Mouse (Mus musculus) megakaryocyte, embryonic 14.5 days (primary cell): ENCODE data around the gene Dag1. TPM values are rescaled to one million over a fixed set of nuclear protein-coding genes. Genes with fewer than 3 reads are reported as not detected.
"Not testable (repeated sequence)": the region's sequence is repeated elsewhere in the genome, so short reads cannot be mapped to it uniquely, and the experiment has no call there.

Experiments
- H3K27me3 ChIP-seq: replicated peaks from 2 replicates; pipeline ENCODE3; 2012; ENCODE audit warnings: inconsistent platforms
- H3K36me3 ChIP-seq: replicated peaks from 2 replicates; pipeline ENCODE3; 2012; ENCODE audit warnings: low read length, inconsistent platforms, mixed read lengths
- H3K4me1 ChIP-seq: 2 replicates; pipeline ENCODE4 v1.6.1; 2012; ENCODE audit warnings: inconsistent platforms
- H3K4me3 ChIP-seq: replicated peaks from 2 replicates; pipeline ENCODE3; 2012; ENCODE audit warnings: moderate library complexity, mild to moderate bottlenecking, inconsistent platforms
- H3K9me3 ChIP-seq: 2 replicates; pipeline ENCODE4 v1.6.1; 2012; ENCODE audit warnings: inconsistent platforms
- FLI1 ChIP-seq: IDR thresholded peaks from 2 replicates; pipeline ENCODE4 v1.6.1; 2012; ENCODE audit warnings: low read length, inconsistent platforms, mixed read lengths
- GATA1 ChIP-seq: IDR thresholded peaks from 3 replicates; pipeline ENCODE4 v1.6.1; 2012; ENCODE audit warnings: mixed read lengths, low read length, inconsistent platforms, borderline replicate concordance
- polyA plus RNA-seq: library from polyadenylated mRNA; stranded (reverse); fragments of >175 nt; gene quantifications from 2 replicates; pipeline ENCODE4 v1.2.3, GENCODE M21; 2012; ENCODE audit warnings: low replicate concordance; ENCODE audit not compliant: insufficient read depth

Gene Dag1
- polyA plus RNA-seq, 1 experiment: 10.0 TPM

DNA sequence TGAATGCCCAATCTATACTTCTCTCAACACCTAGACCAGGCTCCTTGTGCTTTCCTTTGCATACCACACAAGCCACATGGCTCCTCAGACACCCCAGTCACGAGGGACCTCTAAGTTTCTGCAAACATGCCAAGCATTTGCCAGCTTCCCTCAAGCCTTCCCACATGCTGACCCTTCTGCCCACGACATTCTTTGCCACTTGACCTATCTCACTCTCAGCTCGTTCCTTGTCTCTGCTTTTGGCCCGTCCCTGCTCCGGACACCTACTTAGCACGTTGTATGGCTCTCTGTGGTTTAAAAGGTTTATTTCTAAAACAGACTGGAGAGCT lies 11.5 kb upstream of the Dag1 start:
- Histone ChIP-seq H3K4me1 (peaks cover 20% of the 10 kb centered on the region), H3K9me3 (no peaks in the 10 kb centered on the region), H3K27me3 (peaks cover 41% of the 10 kb centered on the region), H3K36me3 (no peaks in the 10 kb centered on the region), H3K4me3 (no peak overlapping the region)
- no peak for TF ChIP-seq FLI1
- no peak for TF ChIP-seq GATA1

DNA sequence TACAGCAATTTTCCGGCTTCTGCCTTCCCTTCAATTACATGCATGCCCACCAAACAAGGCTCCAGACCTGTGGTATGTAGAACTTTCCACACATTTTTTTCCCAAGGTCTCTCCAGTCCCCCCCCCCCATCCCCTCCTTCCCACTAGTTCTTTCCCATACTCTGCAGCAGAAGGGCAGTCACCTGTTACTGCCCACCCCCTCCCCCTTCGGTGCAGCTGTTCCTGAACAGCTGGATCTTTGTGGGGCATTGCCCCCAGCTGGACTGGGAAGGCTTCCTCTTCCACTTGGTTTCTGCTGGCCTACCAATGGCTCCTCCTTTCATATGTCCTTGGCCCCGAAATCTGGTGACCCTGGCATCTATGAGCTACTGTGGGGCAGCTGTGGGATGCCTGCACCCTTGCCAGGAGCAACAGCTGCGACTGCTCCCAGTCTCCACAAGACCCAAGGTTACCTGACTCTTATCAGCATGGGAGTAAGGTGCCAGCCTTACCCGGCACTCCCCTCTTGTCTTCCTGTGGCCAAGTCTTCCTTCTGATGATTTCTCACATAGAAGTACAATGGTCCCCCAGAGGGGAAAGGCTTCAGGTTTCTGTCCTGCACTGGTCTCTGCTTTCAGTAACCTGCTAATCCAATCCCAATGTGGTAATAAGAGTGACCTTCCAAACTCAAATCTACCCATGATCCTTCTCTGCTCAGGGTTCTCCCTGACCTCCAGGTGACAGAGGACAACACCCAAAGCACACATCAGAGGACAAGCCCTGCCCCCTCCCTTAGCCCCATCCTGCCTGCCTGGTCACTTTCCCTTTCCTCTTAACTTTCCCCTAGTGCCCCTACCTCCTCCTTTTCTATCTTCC lies 10.9 kb upstream of the Dag1 start:
- Histone ChIP-seq H3K9me3 (no peaks in the 10 kb centered on the region), H3K27me3 (peaks cover 42% of the 10 kb centered on the region), H3K4me3 (no peak overlapping the region), H3K36me3 (no peaks in the 10 kb centered on the region), H3K4me1 (peaks cover 14% of the 10 kb centered on the region)
- TF ChIP-seq GATA1 (no peak), FLI1 (no peak)

DNA sequence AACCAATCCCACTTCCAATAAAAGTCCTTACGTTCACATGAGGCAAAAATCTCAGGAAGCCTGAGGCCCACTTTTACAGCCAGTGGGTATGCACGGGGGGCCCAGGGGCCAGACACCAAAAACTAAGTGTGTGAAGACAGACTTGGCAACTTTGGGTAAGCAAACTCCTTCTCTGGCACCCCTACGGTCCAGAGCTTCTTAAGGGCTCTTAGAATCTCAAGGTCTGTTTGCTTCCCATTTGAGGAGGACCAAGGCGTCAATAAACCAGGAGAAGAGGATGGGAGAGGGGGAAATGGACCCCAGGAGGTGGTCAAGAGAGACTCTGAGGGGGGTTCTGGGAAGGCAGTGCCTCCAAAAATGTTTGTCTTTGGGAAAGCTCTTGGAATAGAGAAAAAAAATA lies 9.7 kb upstream of the Dag1 start:
- peaks cover 9% of the 10 kb centered on the region for H3K4me1 ChIP-seq
- TF ChIP-seq GATA1 (no peak), FLI1 (no peak)
- H3K9me3 ChIP-seq: no peaks in the 10 kb centered on the region
- no peak overlapping the region for H3K4me3 ChIP-seq
- no peaks in the 10 kb centered on the region for H3K36me3 ChIP-seq
- peaks cover 45% of the 10 kb centered on the region for H3K27me3 ChIP-seq

DNA sequence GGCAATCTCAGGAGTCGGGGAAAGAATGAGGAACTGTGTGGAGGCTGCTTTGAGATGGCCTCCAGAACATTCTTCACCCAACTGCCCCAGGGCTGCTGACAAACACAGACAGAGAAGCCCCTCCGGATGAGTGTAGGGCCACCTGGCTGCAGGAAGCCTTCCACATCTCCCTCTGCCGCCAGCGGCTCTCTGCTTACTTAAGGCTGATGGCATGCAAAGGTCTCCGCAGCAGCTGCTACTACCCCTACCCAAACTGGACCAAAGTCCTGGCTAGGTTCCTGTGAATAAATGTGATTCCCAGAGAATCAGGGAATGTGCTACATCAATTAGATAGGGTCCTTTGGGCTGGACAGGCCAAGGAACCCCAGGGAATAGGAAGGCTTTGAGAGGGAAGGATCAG lies 8.9 kb upstream of the Dag1 start:
- TF ChIP-seq FLI1: no peak
- no peak for TF ChIP-seq GATA1
- no peaks in the 10 kb centered on the region for H3K9me3 ChIP-seq
- peaks cover 42% of the 10 kb centered on the region for H3K27me3 ChIP-seq
- H3K4me3 ChIP-seq: no peak overlapping the region
- H3K4me1 ChIP-seq: peaks cover 10% of the 10 kb centered on the region
- no peaks in the 10 kb centered on the region for H3K36me3 ChIP-seq

DNA sequence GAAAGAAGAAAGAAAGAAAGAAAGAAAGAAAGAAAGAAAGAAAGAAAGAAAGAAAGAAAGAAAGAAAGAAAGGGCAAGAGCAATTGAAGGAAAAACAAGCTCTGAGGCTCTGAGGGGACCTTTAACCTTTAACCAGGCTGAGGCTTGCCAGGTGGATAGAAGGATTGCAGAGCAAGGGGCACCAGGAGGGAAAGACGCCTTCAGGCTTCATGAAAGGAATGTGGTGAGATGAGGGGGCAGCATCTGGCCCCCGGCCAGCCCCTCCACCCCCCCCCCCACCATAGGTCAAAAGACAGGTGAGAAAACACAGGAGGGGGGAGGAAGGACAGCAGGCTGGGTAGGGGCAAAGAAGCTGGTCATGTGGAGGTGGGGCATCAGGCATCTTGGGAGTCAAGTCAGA lies 8.2 kb upstream of the Dag1 start:
- Histone ChIP-seq H3K9me3 (no peaks in the 10 kb centered on the region), H3K4me1 (peaks cover 13% of the 10 kb centered on the region), H3K36me3 (no peaks in the 10 kb centered on the region), H3K27me3 (peaks cover 46% of the 10 kb centered on the region), H3K4me3 (no peak overlapping the region)
- TF ChIP-seq FLI1 (no peak), GATA1 (no peak)

DNA sequence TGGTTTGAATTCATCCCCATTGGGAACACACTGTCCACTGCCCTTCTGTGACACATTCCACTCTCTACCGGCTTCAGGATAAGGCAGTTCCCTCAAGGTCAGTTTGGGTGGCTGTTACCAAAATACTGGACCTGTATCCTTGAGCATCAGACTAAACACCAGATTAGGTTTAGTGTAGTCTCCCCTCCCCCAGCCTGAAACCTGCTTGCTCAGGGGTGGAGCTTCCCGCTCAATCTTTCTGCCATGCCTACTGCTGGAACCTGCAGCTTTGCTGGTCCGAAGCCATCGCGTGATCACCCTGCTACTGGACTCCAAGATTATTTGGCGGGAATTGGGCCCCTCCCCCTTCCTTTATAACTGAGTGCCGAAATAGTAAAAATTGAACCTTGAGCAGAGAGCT lies 4.9 kb upstream of the Dag1 start:
- not testable (repeated sequence) for H3K36me3 ChIP-seq, H3K4me3 ChIP-seq, H3K9me3 ChIP-seq
- Histone ChIP-seq H3K4me1 (peaks cover 18% of the 10 kb centered on the region), H3K27me3 (peaks cover 31% of the 10 kb centered on the region)

DNA sequence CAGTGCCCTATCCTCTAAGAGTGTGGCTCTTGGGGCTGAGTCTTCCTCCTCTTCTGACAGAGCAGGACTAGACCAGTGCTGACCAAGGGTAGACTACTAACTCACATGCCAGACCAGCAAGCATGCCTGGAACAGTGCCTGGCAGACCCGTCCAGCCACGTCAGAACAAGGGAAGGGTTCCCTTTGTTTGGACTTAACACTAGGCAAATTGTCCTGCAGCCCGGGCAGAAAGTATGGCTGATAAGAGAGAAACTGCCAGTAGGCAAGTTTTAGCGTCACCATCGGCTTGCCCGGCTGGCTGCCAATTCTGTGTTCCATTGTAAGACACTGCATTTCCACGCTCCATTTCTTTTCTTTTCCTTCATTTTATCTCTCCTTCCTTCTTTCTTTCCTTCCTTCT lies 3.9 kb upstream of the Dag1 start:
- Histone ChIP-seq H3K4me3 (no peak overlapping the region), H3K36me3 (no peaks in the 10 kb centered on the region), H3K27me3 (peaks cover 23% of the 10 kb centered on the region), H3K4me1 (peaks cover 22% of the 10 kb centered on the region), H3K9me3 (no peaks in the 10 kb centered on the region)
- TF ChIP-seq GATA1 (no peak), FLI1 (no peak)

DNA sequence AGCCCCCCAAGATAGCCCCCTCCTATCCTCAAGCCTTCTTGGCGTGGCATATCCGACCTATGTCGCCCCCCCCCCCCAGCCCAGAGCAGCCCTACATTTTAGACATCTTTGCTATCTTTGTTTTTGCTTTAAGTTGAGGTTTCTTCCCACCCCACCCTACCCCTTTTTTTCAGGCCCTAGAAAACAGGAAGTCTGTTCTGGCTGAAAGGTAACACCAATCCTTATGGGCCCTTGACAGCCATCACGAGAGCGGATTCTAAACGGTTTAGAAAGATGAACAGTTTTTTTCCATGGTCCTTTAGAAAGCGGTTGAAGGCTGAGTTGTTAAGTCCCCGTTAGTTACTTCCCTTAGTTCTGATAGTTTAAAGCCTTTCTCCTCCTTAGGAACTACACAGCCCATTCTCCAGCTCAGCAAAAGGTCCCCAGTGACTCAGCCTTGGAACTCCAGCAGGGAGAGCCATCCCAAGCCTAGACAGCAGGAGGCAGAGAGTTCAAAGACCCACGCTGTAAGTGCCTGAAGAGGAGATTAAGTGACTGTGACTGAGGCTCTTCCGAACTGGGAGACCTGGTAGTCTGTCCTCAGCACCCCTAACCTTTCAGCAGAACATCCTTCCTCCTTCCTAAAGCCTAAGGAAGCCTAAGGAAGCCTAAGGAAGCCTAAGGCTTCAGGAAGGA lies 2.6 kb upstream of the Dag1 start:
- H3K27me3 ChIP-seq: peaks cover 13% of the 10 kb centered on the region
- TF ChIP-seq GATA1: no peak
- no peak for TF ChIP-seq FLI1
- H3K4me3 ChIP-seq: no peak overlapping the region
- H3K9me3 ChIP-seq: no peaks in the 10 kb centered on the region
- H3K36me3 ChIP-seq: no peaks in the 10 kb centered on the region
- peaks cover 35% of the 10 kb centered on the region for H3K4me1 ChIP-seq

DNA sequence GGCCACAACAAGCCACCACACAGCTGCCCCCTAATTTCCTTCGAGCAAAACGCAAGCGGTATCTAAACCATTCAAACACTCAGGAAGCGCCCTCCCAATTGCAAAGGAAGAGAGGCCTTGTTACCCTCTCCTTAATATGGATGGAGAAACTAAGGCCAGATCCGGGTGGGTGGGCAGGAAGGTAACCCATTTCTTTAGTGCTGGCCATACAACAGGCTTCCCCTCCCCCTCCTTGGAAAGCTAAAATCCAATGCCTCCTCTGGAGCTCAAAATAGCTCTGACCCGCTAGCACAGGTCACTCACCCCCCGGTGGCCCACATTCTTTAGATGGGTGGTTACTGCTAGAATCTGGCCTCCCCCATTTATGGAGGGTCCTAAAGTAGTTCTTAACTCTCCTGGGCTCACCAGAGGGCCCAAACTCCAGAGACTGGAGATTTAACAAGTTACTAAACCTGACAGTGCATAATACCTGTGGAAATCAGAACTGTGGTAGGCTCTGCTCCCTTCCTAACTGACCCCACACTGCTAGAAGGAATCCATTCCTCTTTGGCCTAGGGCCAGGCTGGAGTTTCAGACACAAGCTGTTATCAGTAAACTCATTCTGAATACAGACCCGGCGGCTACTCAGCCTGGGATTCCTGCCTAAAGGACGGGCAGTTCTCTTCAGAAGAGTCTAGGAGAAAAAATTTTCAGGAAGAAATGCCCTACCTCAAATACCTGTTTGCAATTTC lies 598 bp upstream of the Dag1 start:
- TF ChIP-seq FLI1 (no peak), GATA1 (no peak)
- peak overlapping the region; percentile 99 for H3K4me3 ChIP-seq
- H3K27me3 ChIP-seq: peaks cover 5% of the 10 kb centered on the region
- H3K9me3 ChIP-seq: no peaks in the 10 kb centered on the region
- peaks cover 43% of the 10 kb centered on the region for H3K4me1 ChIP-seq
- no peaks in the 10 kb centered on the region for H3K36me3 ChIP-seq

DNA sequence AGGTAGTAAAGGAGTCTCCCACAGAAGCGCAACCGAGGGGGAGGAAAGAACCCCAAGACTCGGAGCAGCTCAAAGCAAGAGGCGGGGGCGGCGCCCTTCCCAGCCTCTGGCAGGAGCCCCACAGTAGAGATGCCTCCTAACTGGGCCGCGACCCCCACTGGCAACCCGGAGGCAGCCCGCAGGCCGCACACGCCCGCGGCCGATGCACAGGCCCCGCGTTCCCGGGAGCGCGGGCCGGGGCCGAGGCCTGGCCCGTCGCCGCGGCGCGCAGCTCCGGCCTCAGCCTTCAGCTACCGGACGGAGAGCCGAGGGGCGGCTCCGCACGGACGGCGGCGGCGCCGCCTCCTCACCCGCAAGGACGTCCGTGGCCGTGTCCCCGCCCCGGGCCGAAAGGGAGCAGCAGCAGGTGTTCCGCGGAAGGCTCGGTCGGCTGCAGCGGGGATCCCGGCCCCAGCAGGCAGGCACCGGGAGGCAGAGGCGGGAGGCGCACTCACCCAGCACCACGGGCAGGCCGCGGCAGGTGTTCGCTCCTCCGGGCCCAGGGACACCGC lies 552 bp downstream of the Dag1 start:
- Histone ChIP-seq H3K36me3 (no peaks in the 10 kb centered on the region), H3K4me1 (peaks cover 44% of the 10 kb centered on the region), H3K9me3 (no peaks in the 10 kb centered on the region), H3K27me3 (peaks cover 4% of the 10 kb centered on the region), H3K4me3 (peak overlapping the region; percentile 99)
- TF ChIP-seq GATA1 (no peak), FLI1 (no peak)
